Mouse (Mus musculus): ENCODE data around the gene Ankrd16.

DNA sequence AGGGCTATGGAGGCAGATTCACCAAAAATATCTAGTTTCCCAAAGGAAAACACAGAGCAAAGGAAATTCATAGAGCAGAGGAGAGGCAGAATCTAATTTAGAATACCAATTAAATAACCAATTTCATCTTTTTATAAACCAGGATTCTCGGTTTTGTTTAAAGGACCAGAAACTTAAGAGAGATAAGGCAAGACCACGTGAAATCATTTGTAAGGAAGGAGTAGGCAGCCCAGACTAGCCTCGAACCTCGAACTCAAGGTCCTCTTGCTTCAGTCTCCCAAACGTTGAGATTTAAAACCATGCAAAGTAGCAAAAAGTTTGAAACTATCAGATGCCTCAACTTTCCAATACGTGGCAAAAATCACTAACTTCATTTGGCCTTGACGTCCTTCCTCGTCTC, 1.3 kb upstream of the Ankrd16 start:
- TF ChIP-seq ZC3H11A (IDR thresholded peaks at IDR 0.05; ENCODE audit: borderline replicate concordance, low read depth, low read length) (no peak), CHD2 (IDR thresholded peaks at IDR 0.05; ENCODE audit: low read depth, low read length) (no peak), ZNF384 (IDR thresholded peaks at IDR 0.05; ENCODE audit: low read depth, low read length) (no peak), MAFK (IDR thresholded peaks at IDR 0.05; ENCODE audit: insufficient read depth, low read depth, low read length) (no peak), HCFC1 (IDR thresholded peaks at IDR 0.05; ENCODE audit: borderline replicate concordance, insufficient read depth, low read length) (no peak)

All from ES-E14 (cell line).